Mouse (Mus musculus): ENCODE measurements around the gene Ctnnd1.

Gene Ctnnd1

GRCm38 (mm10) chr2:84607842-84608241 lies 42.7 kb downstream of the Ctnnd1 start:
- ATAC-seq (ENCODE audit: low TSS enrichment): no peak

- no peak for ATAC-seq (ENCODE audit: low TSS enrichment)
Measured at GRCm38 (mm10) chr2:84600977-84601376, 49.6 kb downstream of the Ctnnd1 start.

- no peak for ATAC-seq (ENCODE audit: low TSS enrichment)
Measured at GRCm38 (mm10) chr2:84599270-84599888, 51.2 kb downstream of the Ctnnd1 start.

- ATAC-seq (ENCODE audit: low TSS enrichment): peak; percentile 71
Measured at GRCm38 (mm10) chr2:84597123-84597522, 53.4 kb downstream of the Ctnnd1 start.

GRCm38 (mm10) chr2:84592801-84593200 lies 57.8 kb downstream of the Ctnnd1 start:
- no peak for ATAC-seq (ENCODE audit: low TSS enrichment)

- no peak for ATAC-seq (ENCODE audit: low TSS enrichment)
Measured at GRCm38 (mm10) chr2:84585700-84586099, 64.9 kb downstream of the Ctnnd1 start.

GRCm38 (mm10) chr2:84582286-84582685 lies 68.3 kb downstream of the Ctnnd1 start:
- no peak for ATAC-seq (ENCODE audit: low TSS enrichment)

GRCm38 (mm10) chr2:84581208-84581607 lies 69.4 kb downstream of the Ctnnd1 start:
- no peak for ATAC-seq (ENCODE audit: low TSS enrichment)

GRCm38 (mm10) chr2:84579311-84579710 lies 71.3 kb downstream of the Ctnnd1 start:
- ATAC-seq (ENCODE audit: low TSS enrichment): no peak

- ATAC-seq (ENCODE audit: low TSS enrichment): peak; percentile 93
Measured at GRCm38 (mm10) chr2:84574130-84574529, 76.4 kb downstream of the Ctnnd1 start.

- peak; percentile 83 for ATAC-seq (ENCODE audit: low TSS enrichment)
Measured at GRCm38 (mm10) chr2:84556888-84557514, 93.6 kb downstream of the Ctnnd1 start.

- ATAC-seq (ENCODE audit: low TSS enrichment): peak; percentile 53
Measured at GRCm38 (mm10) chr2:84551390-84552100, 99.0 kb downstream of the Ctnnd1 start.

Measured in frontal cortex, adult (tissue).